ENCODE assay signal across 7 mouse cellular contexts in the genomic region with DNA sequence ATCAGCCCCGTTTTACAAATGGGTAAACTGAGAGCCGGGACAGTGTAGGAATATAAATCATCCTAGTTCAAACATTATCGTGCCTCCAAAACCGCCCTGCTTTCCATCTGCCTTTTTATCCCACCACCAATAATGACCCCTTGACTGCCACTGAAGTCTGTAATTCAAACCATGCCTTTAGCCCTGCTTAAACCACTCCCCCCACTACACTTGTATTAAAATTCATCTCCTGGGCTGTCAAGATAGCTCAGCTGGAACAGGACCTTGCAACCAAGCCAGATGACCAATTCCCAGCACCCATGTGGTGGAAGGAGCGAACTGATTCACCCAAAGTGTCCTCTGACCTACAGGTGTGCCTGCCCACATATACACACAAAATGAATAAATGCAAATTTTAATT. TPM values are rescaled to one million over a fixed set of nuclear protein-coding genes. Genes with fewer than 3 reads are reported as not detected.
A peak's percentile ranks its signal among the peaks of the same experiment; 100 is the strongest.
DNase-seq lines count a peak whose midpoint lies in the region; ATAC-seq lines count a peak whose summit lies in the region.

No protein-coding gene starts in this region.

- H3K9me3 ChIP-seq in megakaryocyte, embryonic 14.5 days, result no peaks in the 10 kb centered on the region
- no peaks in the 10 kb centered on the region for H3K9me3 ChIP-seq in forebrain, embryonic 16.5 days (ENCODE audit: control insufficient read depth, low read length)
- no peaks in the 10 kb centered on the region for H3K9me3 ChIP-seq in liver, embryonic 13.5 days (replicated peaks)

- H3K36me3 ChIP-seq in megakaryocyte, embryonic 14.5 days (replicated peaks; ENCODE audit: low read length), result peaks cover 25% of the 10 kb centered on the region
- H3K36me3 ChIP-seq in forebrain, embryonic 16.5 days (ENCODE audit: control insufficient read depth, insufficient read depth), result no peaks in the 10 kb centered on the region
- H3K36me3 ChIP-seq in liver, embryonic 13.5 days, result peaks cover 10% of the 10 kb centered on the region; the same call in 1 of the 2 replicates

- DNase-seq in liver, embryonic 13.5 days, result no peak
- no peak for DNase-seq in gastrocnemius, adult 8-10 months (ENCODE audit: low spot score in 2 of 2)
- DNase-seq in spleen, adult 18-20 months, result no peak
- DNase-seq in left cerebral cortex, postnatal 25 days (ENCODE audit: low spot score in 2 of 2), result no peak

- peaks cover 74% of the 10 kb centered on the region for H3K4me1 ChIP-seq in megakaryocyte, embryonic 14.5 days
- peaks cover 17% of the 10 kb centered on the region for H3K4me1 ChIP-seq in forebrain, embryonic 16.5 days (replicated peaks; ENCODE audit: control insufficient read depth, insufficient read depth, low read length)
- peaks cover 73% of the 10 kb centered on the region for H3K4me1 ChIP-seq in liver, embryonic 13.5 days (replicated peaks)

- H3K4me3 ChIP-seq in megakaryocyte, embryonic 14.5 days (replicated peaks), result peak overlapping the region; percentile 99
- peak overlapping the region; percentile 98 for H3K4me3 ChIP-seq in forebrain, embryonic 16.5 days (replicated peaks; ENCODE audit: low read length)
- peak overlapping the region; percentile 99 for H3K4me3 ChIP-seq in liver, embryonic 13.5 days (replicated peaks)

- no peak; the same call in 1 of the 2 replicates for ATAC-seq in megakaryocyte, adult 5-6 weeks (ENCODE audit: poor library complexity, severe bottlenecking)
- no peak for ATAC-seq in forebrain, embryonic 16.5 days
- no peak for ATAC-seq in liver, embryonic 13.5 days (ENCODE audit: low read depth)

- H3K9ac ChIP-seq in forebrain, embryonic 16.5 days (replicated peaks; ENCODE audit: low read depth, low read length), result no peak overlapping the region
- no peak overlapping the region; the same call in 1 of the 2 replicates for H3K9ac ChIP-seq in liver, embryonic 13.5 days

- no peaks in the 10 kb centered on the region for H3K27me3 ChIP-seq in megakaryocyte, embryonic 14.5 days (replicated peaks)
- H3K27me3 ChIP-seq in forebrain, embryonic 16.5 days (replicated peaks; ENCODE audit: control insufficient read depth, insufficient read depth, low read length), result no peaks in the 10 kb centered on the region
- H3K27me3 ChIP-seq in liver, embryonic 13.5 days, result no peaks in the 10 kb centered on the region

- intact Hi-C loops in left cerebral cortex, postnatal 25 days (cut with DNase I), result no loop called here

- WGBS in forebrain, embryonic 16.5 days, result 19% methylated on average over 5 of the region's 5 CpGs
- 18% methylated on average over 5 of the region's 5 CpGs for WGBS in liver, embryonic 13.5 days (ENCODE audit: insufficient replicate concordance)

- H3K27ac ChIP-seq in forebrain, embryonic 16.5 days (ENCODE audit: low read length), result no peak overlapping the region
- H3K27ac ChIP-seq in liver, embryonic 13.5 days, result no peak overlapping the region; the same call in 1 of the 2 replicates

- peak overlapping the region; percentile 27 for H3K4me2 ChIP-seq in forebrain, embryonic 16.5 days (ENCODE audit: low read length)
- peak overlapping the region; percentile 91; the same call in 1 of the 2 replicates for H3K4me2 ChIP-seq in liver, embryonic 13.5 days

RNA-seq across cellular contexts. Expression of gene Vps13d, which starts 0.4 kb away (rescaled TPM):
- polyA plus RNA-seq in megakaryocyte, embryonic 14.5 days (2012; ENCODE audit: insufficient read depth, low replicate concordance), result 1.7 and 20.6 TPM in 2 replicates
- 22.2 and 24.0 TPM in 2 replicates for total RNA-seq in megakaryocyte, adult 5-6 weeks (2015)
- total RNA-seq in megakaryocyte, adult 5-6 weeks (2017), result 40.0 and 59.4 TPM in 2 replicates
- 9.2 and 9.4 TPM in 2 replicates for polyA plus RNA-seq in forebrain, embryonic 16.5 days (2015; fragmentation: Nextera tagmentation; extraction: Ambion mirVana)
- polyA plus RNA-seq in liver, embryonic 13.5 days (2015; fragmentation: Nextera tagmentation; extraction: Ambion mirVana), result 3.1 and 3.5 TPM in 2 replicates
- total RNA-seq in gastrocnemius, adult 8-10 months (2022), result 10 to 100 TPM; 32.5 to 42.0 (median 36.7) TPM
- total RNA-seq in left cerebral cortex, postnatal 25 days (2021), result 10 to 100 TPM; 57.4 to 59.6 TPM

RNA-seq across cellular contexts. Expression of gene Tnfrsf1b, which starts 51.5 kb away (rescaled TPM):
- polyA plus RNA-seq in megakaryocyte, embryonic 14.5 days (2012; ENCODE audit: insufficient read depth, low replicate concordance), result 2.3 and 9.7 TPM in 2 replicates
- total RNA-seq in megakaryocyte, adult 5-6 weeks (2015), result 107 and 112 TPM in 2 replicates
- 113 and 122 TPM in 2 replicates for total RNA-seq in megakaryocyte, adult 5-6 weeks (2017)
- polyA plus RNA-seq in forebrain, embryonic 16.5 days (2015; fragmentation: Nextera tagmentation; extraction: Ambion mirVana), result 2.4 and 2.5 TPM in 2 replicates
- 4.1 and 4.8 TPM in 2 replicates for polyA plus RNA-seq in liver, embryonic 13.5 days (2015; fragmentation: Nextera tagmentation; extraction: Ambion mirVana)
- total RNA-seq in gastrocnemius, adult 8-10 months (2022), result 1 to 10 TPM; 1.4 to 1.8 (median 1.6) TPM
- 1 to 10 TPM; 2.0 to 2.6 TPM for total RNA-seq in left cerebral cortex, postnatal 25 days (2021)

Comparison
In these comparisons a context has a peak if more than half of its experiments do, and no peak if none do; other contexts are left out.
1. RNA of gene Tnfrsf1b, which starts 51.5 kb away (total RNA-seq): 107 to 122 TPM in megakaryocyte, adult 5-6 weeks; 2.0 to 2.6 TPM in left cerebral cortex, postnatal 25 days and 1.4 to 1.8 TPM in gastrocnemius, adult 8-10 months; every median in the first group is over 10 times any median in the second.
2. Peak in every context shown above with its lines, with median percentiles within 50 percentile points of each other: H3K4me3 ChIP-seq.